Mouse (Mus musculus) ZHBTc4 (cell line): ENCODE measurements around the gene Twf1.

ENCODE experiments used
- DNase-seq: peaks from one replicate; pipeline ENCODE4 v3.0.0-alpha.2; 2011; ENCODE audit warnings: low read depth, low spot score

Gene Twf1

GRCm38 (mm10) chr15:94572746-94573145 is 16.9 kb downstream of the Twf1 start:
- DNase-seq: peak; percentile 63

GRCm38 (mm10) chr15:94571501-94571900 is 18.2 kb downstream of the Twf1 start:
- no peak for DNase-seq

- DNase-seq: no peak
Observed at GRCm38 (mm10) chr15:94568496-94569182, 21.1 kb downstream of the Twf1 start.

GRCm38 (mm10) chr15:94565854-94566253 is 23.8 kb downstream of the Twf1 start:
- peak; percentile 93 for DNase-seq

GRCm38 (mm10) chr15:94564909-94565308 is 24.8 kb downstream of the Twf1 start:
- no peak for DNase-seq

- DNase-seq: no peak
Observed at GRCm38 (mm10) chr15:94558895-94559656, 30.6 kb downstream of the Twf1 start.

GRCm38 (mm10) chr15:94557442-94557841 is 32.2 kb downstream of the Twf1 start:
- DNase-seq: peak; percentile 91

- DNase-seq: peak; percentile 54
Observed at GRCm38 (mm10) chr15:94553536-94553935, 36.2 kb downstream of the Twf1 start.

- no peak for DNase-seq
Observed at GRCm38 (mm10) chr15:94544844-94545243, 44.8 kb downstream of the Twf1 start.

- no peak for DNase-seq
Observed at GRCm38 (mm10) chr15:94544052-94544636, 45.5 kb downstream of the Twf1 start.

- peak; percentile 97 for DNase-seq
Observed at GRCm38 (mm10) chr15:94543409-94544051, 46.2 kb downstream of the Twf1 start, which contains the start of the genes Pus7l and Irak4. TSS of gene Pus7l (minus strand) at chr15:94543547. TSS of gene Irak4 (plus strand) at chr15:94543643.

GRCm38 (mm10) chr15:94542567-94543408 is 46.9 kb downstream of the Twf1 start:
- no peak for DNase-seq

- DNase-seq: no peak
Observed at GRCm38 (mm10) chr15:94539296-94539695, 50.4 kb downstream of the Twf1 start.

GRCm38 (mm10) chr15:94535521-94535920 is 54.2 kb downstream of the Twf1 start:
- no peak for DNase-seq

- DNase-seq: no peak
Observed at GRCm38 (mm10) chr15:94532956-94533355, 56.7 kb downstream of the Twf1 start.

- DNase-seq: no peak
Observed at GRCm38 (mm10) chr15:94532306-94532705, 57.4 kb downstream of the Twf1 start.

GRCm38 (mm10) chr15:94530519-94530918 is 59.2 kb downstream of the Twf1 start:
- DNase-seq: no peak
